Mouse (Mus musculus): ENCODE measurements around the gene Cd47.

The Cd47 gene

DNA sequence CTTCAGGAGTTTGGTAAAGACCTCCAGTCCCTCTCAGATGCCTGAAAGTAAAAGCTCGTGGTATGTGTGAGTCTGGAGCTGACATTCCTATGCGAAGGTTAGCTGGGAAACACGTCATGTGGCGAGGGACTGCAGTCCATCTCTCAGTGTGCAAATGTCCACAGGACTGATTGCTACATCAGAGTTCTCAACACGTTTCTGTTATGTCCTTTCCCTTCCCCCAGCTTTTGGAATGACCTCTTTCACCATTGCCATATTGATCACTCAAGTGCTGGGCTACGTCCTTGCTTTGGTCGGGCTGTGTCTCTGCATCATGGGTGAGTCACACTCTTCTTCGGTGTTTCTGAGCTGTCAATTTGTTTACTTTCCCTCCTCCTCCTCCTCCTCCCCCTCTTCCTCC lies 95.8 kb downstream of the Cd47 start:
- no peaks in the 10 kb centered on the region for H3K27me3 ChIP-seq (ENCODE audit: insufficient read depth, low read length)
- peaks cover 7% of the 10 kb centered on the region; the same call in 1 of the 2 replicates for H3K4me1 ChIP-seq (replicated peaks; ENCODE audit: low read depth, low read length)
- no peaks in the 10 kb centered on the region for H3K36me3 ChIP-seq (ENCODE audit: insufficient read depth, low read length)
- TF ChIP-seq CTCF (conservative IDR thresholded peaks at IDR 0.05; ENCODE audit: low read length) (no peak), NANOG (IDR thresholded peaks at IDR 0.05; ENCODE audit: borderline replicate concordance, low read length) (no peak), POU5F1 (IDR thresholded peaks at IDR 0.05; ENCODE audit: borderline replicate concordance, low read length) (no peak)
- H3K4me3 ChIP-seq (replicated peaks; ENCODE audit: low read length): no peak overlapping the region
- peaks cover 3% of the 10 kb centered on the region; the same call in 1 of the 2 replicates for H3K9me3 ChIP-seq (ENCODE audit: low read length)

DNA sequence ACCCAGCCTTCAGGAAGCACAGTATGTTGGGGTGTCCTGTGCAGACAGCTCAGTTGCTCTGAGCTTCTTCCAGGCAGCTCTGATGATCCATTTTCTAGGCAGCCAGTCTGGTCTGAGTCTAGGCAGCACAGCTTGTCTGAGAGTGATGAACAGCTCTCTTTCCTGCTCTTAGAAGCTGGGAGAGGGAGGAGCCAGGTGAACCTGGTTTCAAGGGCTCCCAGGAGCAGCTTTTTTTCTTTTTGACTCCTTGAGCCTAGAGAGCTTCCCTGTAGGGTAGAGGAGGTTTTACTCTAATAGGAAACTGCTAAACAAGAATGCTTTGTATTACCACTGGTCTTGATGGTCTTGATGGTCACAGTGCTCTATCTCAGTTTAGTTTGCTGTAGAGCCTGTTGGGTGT lies 101.1 kb downstream of the Cd47 start:
- no peaks in the 10 kb centered on the region for H3K27me3 ChIP-seq (ENCODE audit: insufficient read depth, low read length)
- no peak for TF ChIP-seq NANOG (IDR thresholded peaks at IDR 0.05; ENCODE audit: borderline replicate concordance, low read length)
- no peaks in the 10 kb centered on the region for H3K36me3 ChIP-seq (ENCODE audit: insufficient read depth, low read length)
- H3K4me3 ChIP-seq (replicated peaks; ENCODE audit: low read length): no peak overlapping the region
- H3K4me1 ChIP-seq (replicated peaks; ENCODE audit: low read depth, low read length): peaks cover 13% of the 10 kb centered on the region
- no peaks in the 10 kb centered on the region for H3K9me3 ChIP-seq (ENCODE audit: low read length)

DNA sequence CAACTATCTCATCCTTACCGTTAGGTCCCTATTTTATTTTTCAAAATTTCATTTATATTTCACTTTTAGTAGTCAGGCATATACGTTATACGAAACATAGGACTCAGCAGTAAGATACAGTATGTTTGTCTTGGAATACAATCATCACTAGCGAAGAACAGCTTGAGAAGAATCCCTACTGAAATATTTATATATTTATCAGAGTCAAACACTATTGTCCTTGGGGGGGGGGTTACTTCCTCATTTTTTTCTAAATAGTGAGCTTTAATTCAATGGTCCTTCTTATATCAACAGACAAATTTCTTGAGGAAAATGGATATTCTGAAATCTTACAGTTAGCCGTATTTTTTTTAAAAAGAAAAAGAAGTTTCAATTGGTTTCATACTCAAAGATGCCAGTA lies 101.8 kb downstream of the Cd47 start:
- TF ChIP-seq NANOG (IDR thresholded peaks at IDR 0.05; ENCODE audit: borderline replicate concordance, low read length) (no peak), POU5F1 (IDR thresholded peaks at IDR 0.05; ENCODE audit: borderline replicate concordance, low read length) (no peak), CTCF (conservative IDR thresholded peaks at IDR 0.05; ENCODE audit: low read length) (no peak)
- peaks cover 13% of the 10 kb centered on the region for H3K4me1 ChIP-seq (replicated peaks; ENCODE audit: low read depth, low read length)
- H3K4me3 ChIP-seq (replicated peaks; ENCODE audit: low read length): no peak overlapping the region
- no peaks in the 10 kb centered on the region for H3K36me3 ChIP-seq (ENCODE audit: insufficient read depth, low read length)
- H3K9me3 ChIP-seq (ENCODE audit: low read length): no peaks in the 10 kb centered on the region
- H3K27me3 ChIP-seq (ENCODE audit: insufficient read depth, low read length): no peaks in the 10 kb centered on the region

DNA sequence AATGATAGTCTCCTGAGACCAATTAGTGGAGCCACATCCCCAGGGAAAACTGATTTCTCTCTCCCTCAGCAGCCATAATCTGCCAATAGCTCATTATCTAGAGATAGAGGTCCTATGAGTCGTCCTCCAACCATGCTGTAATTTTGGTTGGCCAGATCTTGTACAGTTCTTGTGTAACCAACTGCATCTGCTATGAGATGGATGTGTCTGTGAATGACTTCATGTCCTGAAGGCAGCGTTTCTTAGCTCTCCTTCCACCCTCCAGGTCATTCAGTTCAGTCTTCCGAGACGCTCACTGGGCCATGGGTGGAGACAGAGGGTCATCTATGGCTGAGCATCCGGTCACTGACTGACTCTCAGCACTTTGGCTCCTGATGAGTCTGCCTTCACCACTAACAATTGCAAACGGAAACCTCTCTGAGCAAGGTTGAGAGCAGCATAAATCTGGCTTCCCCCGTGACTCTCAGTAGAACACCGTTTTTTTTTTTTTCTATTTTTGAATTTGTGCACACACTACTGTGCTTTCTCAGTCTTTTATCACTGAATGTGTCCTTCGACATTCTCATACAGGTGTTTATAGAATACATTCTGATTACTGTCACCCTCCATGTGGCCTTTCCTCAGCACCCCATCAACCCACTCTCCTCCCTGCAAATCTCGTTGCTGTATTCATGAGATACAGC lies 104.1 kb downstream of the Cd47 start:
- H3K9me3 ChIP-seq (ENCODE audit: low read length): no peaks in the 10 kb centered on the region
- no peaks in the 10 kb centered on the region for H3K27me3 ChIP-seq (ENCODE audit: insufficient read depth, low read length)
- TF ChIP-seq POU5F1 (IDR thresholded peaks at IDR 0.05; ENCODE audit: borderline replicate concordance, low read length) (no peak), NANOG (IDR thresholded peaks at IDR 0.05; ENCODE audit: borderline replicate concordance, low read length) (no peak)
- H3K36me3 ChIP-seq (ENCODE audit: insufficient read depth, low read length): no peaks in the 10 kb centered on the region
- H3K4me3 ChIP-seq (replicated peaks; ENCODE audit: low read length): no peak overlapping the region
- peaks cover 17% of the 10 kb centered on the region for H3K4me1 ChIP-seq (replicated peaks; ENCODE audit: low read depth, low read length)

DNA sequence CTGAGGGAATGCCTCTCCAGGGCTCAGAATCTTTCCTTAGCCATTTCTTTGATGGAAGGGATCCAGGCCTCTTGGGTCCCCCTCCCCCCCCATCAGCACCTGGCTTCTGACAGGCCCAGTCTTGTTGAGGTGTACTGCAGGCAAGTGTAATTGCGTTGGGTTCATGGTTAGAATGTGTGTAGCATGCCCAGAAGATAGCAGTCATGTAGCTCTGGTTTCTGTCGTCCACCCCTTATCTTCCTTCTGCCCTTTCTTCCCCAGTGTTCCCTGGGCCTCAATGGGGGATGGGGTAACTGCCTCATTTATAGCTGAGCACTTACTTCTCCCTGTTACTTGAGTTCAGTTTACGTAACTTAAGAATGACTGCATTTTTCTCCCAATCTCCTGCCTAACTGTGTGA lies 104.7 kb downstream of the Cd47 start:
- no peak for TF ChIP-seq POU5F1 (IDR thresholded peaks at IDR 0.05; ENCODE audit: borderline replicate concordance, low read length)
- TF ChIP-seq CTCF (conservative IDR thresholded peaks at IDR 0.05; ENCODE audit: low read length): no peak
- no peak for TF ChIP-seq NANOG (IDR thresholded peaks at IDR 0.05; ENCODE audit: borderline replicate concordance, low read length)
- Histone ChIP-seq H3K27me3 (ENCODE audit: insufficient read depth, low read length) (no peaks in the 10 kb centered on the region), H3K4me3 (replicated peaks; ENCODE audit: low read length) (no peak overlapping the region), H3K36me3 (ENCODE audit: insufficient read depth, low read length) (no peaks in the 10 kb centered on the region), H3K4me1 (replicated peaks; ENCODE audit: low read depth, low read length) (peaks cover 17% of the 10 kb centered on the region), H3K9me3 (ENCODE audit: low read length) (no peaks in the 10 kb centered on the region)

GRCm38 (mm10) chr16:49905601-49906001 lies 105.3 kb downstream of the Cd47 start:
- no peaks in the 10 kb centered on the region for H3K27me3 ChIP-seq (ENCODE audit: insufficient read depth, low read length)
- TF ChIP-seq CTCF (conservative IDR thresholded peaks at IDR 0.05; ENCODE audit: low read length) (no peak), NANOG (IDR thresholded peaks at IDR 0.05; ENCODE audit: borderline replicate concordance, low read length) (no peak), POU5F1 (IDR thresholded peaks at IDR 0.05; ENCODE audit: borderline replicate concordance, low read length) (no peak)
- H3K4me3 ChIP-seq (replicated peaks; ENCODE audit: low read length): no peak overlapping the region
- no peaks in the 10 kb centered on the region for H3K9me3 ChIP-seq (ENCODE audit: low read length)
- H3K36me3 ChIP-seq (ENCODE audit: insufficient read depth, low read length): no peaks in the 10 kb centered on the region
- H3K4me1 ChIP-seq (replicated peaks; ENCODE audit: low read depth, low read length): peaks cover 17% of the 10 kb centered on the region

DNA sequence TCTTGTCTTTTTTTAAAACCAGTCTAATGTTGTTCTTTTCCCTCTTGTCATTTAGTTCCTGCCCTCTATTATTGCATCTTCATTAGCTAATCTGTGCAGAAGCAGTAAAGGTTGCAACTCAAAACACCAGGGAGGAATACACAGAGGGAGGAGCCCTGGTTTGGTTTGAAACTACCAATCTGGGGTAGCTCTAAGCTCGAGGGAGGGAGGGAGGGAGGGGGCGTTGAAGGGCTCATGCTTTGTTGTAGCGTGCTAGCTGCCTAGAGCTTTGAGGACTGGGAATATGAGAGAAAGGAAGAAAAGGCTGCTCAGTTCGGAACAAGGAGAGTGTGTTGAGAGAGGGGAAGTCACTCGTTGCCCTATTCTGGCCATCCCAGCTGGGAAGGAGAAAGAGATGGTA lies 105.7 kb downstream of the Cd47 start:
- H3K4me1 ChIP-seq (replicated peaks; ENCODE audit: low read depth, low read length): peaks cover 17% of the 10 kb centered on the region
- no peaks in the 10 kb centered on the region for H3K36me3 ChIP-seq (ENCODE audit: insufficient read depth, low read length)
- no peak for TF ChIP-seq POU5F1 (IDR thresholded peaks at IDR 0.05; ENCODE audit: borderline replicate concordance, low read length)
- no peak for TF ChIP-seq CTCF (conservative IDR thresholded peaks at IDR 0.05; ENCODE audit: low read length)
- TF ChIP-seq NANOG (IDR thresholded peaks at IDR 0.05; ENCODE audit: borderline replicate concordance, low read length): no peak

GRCm38 (mm10) chr16:49906940-49907339 lies 106.6 kb downstream of the Cd47 start:
- TF ChIP-seq CTCF (conservative IDR thresholded peaks at IDR 0.05; ENCODE audit: low read length) (no peak), NANOG (IDR thresholded peaks at IDR 0.05; ENCODE audit: borderline replicate concordance, low read length) (no peak), POU5F1 (IDR thresholded peaks at IDR 0.05; ENCODE audit: borderline replicate concordance, low read length) (no peak)
- Histone ChIP-seq H3K4me3 (replicated peaks; ENCODE audit: low read length) (no peak overlapping the region), H3K4me1 (replicated peaks; ENCODE audit: low read depth, low read length) (peaks cover 17% of the 10 kb centered on the region), H3K36me3 (ENCODE audit: insufficient read depth, low read length) (no peaks in the 10 kb centered on the region), H3K9me3 (ENCODE audit: low read length) (no peaks in the 10 kb centered on the region), H3K27me3 (ENCODE audit: insufficient read depth, low read length) (no peaks in the 10 kb centered on the region)

More for the DNA sequence above, 105.7 kb downstream of the Cd47 start:
- Histone ChIP-seq H3K4me3 (replicated peaks; ENCODE audit: low read length) (no peak overlapping the region), H3K27me3 (ENCODE audit: insufficient read depth, low read length) (no peaks in the 10 kb centered on the region), H3K9me3 (ENCODE audit: low read length) (no peaks in the 10 kb centered on the region)

- Histone ChIP-seq H3K4me1 (replicated peaks; ENCODE audit: low read depth, low read length) (peaks cover 17% of the 10 kb centered on the region), H3K4me3 (replicated peaks; ENCODE audit: low read length) (no peak overlapping the region), H3K36me3 (ENCODE audit: insufficient read depth, low read length) (no peaks in the 10 kb centered on the region), H3K9me3 (ENCODE audit: low read length) (no peaks in the 10 kb centered on the region), H3K27me3 (ENCODE audit: insufficient read depth, low read length) (no peaks in the 10 kb centered on the region)
- TF ChIP-seq NANOG (IDR thresholded peaks at IDR 0.05; ENCODE audit: borderline replicate concordance, low read length) (no peak), CTCF (conservative IDR thresholded peaks at IDR 0.05; ENCODE audit: low read length) (no peak), POU5F1 (IDR thresholded peaks at IDR 0.05; ENCODE audit: borderline replicate concordance, low read length) (no peak)
Observed at GRCm38 (mm10) chr16:49907356-49907755, 107.0 kb downstream of the Cd47 start.

Data from E14TG2a.4 (cell line).